Mouse (Mus musculus) adrenal gland, adult (tissue): Measurements from ENCODE around the gene Rreb1.

ENCODE experiments used
- DNase-seq, 2 experiments: peaks; one replicate each; pipeline ENCODE4 v3.0.0; 2022 to 2023; ENCODE audit warnings: low spot score in 1 of 2; ENCODE audit not compliant: inconsistent age in 2 of 2

Rreb1 gene

DNA sequence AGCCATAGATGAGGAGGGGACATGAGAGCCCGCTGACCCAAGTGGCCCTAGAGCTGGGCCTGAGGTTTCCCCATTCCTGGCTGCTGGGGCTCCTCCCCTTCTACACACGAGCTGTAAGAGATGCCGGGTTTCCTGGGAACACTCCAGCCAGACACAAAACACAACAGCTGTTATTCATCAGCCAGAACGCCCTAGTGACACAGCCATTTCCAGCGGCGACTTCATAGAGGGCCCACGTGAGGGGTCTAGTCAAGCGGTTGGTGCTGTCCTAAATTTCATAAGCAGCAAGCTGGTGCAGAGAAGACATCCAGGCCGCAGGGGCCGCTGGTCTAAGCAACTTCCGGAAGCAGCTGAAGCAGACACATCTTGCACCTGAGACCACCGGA is 188.8 kb downstream of the Rreb1 start:
- DNase-seq = no peak

DNA sequence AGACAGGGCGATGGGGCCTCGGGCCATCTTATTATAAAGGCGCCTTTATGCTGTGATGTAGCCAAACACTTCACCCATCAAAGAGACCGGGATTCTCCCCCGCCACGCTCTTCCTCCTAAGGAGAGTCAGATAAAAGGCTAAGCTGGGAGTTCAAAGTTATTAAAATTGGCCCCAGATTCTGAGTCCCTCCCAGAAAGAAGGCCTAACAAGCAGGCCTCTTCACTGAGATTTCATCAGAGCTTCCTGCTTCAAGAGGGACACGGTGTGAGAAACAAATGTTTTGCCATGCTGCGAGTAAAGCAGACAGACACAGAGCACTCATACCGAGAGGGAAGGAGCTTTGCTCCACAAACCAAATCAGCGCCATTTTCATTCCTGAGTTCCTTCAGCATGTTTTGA is 189.4 kb downstream of the Rreb1 start:
- DNase-seq = no peak

DNA sequence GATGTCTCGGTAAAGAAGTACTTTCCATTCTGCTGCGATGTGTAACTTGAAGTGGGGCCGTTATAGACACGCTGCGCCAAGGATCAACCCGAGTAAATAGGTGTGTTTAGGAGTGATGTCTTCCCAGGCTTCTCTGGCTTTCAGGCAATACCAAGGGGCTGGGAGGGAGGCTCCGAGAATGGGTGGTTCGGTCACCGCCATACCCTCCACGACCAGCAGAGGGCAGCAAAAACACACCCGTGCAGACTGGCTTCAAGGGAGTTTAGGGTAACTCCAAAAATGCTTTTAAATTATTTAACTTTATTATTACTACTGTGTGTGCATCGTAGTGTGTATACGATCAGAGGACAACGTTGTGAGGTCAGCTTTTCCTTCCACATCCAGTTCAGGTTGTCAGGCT is 191.1 kb downstream of the Rreb1 start:
- DNase-seq = peak; percentile 80 to 96

DNA sequence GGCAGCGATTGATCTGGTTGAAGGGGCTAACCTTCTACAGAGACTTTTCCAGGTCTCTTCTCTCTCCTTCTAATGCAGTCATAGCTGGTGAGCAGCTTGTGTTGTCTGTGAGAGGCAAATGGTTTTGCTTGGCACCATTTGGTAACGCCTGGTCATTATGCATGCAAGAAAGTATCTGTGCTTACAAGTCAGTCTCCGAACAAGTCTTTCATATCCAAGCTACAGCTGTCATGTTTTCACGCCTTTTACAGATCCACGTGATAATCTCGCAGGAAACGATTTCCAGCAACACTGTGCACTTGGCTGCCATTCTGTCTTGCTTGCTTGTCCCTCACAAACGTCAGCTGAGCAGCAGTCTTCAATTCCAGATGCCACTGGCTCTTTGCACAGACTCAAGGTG is 191.8 kb downstream of the Rreb1 start:
- no peak for DNase-seq

DNA sequence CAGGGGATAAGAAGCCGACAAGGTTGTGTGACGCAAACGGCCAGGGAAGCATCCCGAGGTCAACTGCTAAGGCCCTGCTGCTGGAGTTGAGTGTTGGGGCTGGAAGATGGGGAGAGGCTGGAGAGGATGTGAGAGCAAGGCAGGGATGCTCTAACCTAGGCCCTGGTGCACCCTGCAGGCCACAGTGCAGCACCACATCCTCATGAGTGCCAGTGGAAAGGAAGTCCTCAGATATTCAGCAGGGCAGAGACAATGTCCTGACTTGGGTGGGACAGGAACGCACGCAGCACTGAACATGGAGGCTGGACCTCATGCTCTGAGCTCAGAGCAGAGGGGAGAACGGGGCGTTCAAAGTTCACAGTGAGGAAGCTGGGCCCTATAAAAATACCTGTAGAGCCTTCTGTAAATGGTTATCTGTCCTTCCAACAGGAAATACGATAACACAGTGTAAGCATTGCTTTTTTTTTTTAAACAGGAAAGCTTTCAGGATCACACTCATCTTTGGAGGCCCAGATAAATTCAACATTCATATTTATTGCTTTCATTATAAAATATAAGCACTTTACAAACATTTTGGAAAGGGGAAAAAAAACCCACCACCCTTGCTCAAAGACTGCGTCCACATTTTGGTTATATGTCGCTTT is 192.8 kb downstream of the Rreb1 start:
- no peak for DNase-seq

DNA sequence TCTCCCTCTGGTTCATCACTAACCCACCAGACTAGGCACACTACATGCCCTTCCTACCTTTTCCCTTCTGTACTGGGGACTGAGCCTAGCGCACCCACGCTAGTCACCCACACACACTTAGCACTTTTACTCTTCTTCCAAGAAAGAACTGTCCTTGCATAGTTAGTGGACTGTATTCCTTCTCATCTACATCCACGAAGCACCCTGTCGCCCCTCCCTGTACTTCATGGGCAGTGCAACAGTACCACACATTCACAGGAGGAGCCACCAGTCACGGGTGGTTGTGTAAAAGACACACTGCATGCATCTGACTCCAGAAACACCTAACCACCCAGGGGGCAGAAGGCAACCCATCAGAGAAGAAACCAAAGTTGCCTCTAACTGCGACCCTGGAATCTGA is 195.8 kb downstream of the Rreb1 start:
- DNase-seq = no peak

DNA sequence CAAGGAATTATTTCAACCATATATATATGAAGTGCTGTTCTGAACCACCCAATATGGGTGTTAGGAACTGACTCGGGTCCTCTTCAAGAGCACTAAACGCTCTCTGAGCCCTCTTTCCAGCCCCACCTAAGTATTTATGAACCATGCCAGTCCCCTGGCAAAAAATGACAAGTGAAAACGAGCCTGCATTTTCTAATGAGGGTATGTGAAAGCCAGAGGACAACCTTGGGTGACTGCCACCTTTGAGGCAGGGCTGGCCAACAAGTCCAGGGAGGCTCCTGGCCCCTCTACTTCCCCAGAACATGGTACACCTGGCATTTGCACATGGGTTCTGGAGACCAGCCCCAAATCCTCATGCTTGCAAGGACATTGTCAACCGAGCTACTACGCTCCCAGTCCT is 196.5 kb downstream of the Rreb1 start:
- DNase-seq = no peak

DNA sequence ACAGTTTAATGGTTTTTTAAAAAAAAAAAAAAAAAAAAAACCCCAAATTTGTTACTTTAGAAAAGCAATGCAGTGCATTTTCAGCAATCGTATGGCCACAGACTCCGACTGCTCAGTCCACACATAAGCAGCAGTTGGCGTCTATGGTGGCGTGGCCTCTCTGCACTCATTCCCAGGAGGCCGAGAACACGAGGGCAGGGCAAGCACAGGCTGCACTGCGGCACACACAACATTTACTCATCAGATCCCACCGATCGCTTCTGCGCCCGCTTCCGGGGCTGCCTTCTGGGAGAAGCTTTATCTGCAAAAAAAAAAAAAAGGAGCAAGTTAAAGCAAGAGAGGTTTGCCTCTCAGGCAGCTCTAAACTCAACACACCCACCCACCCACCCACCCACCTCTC is 201.3 kb downstream of the Rreb1 start:
- no peak for DNase-seq

DNA sequence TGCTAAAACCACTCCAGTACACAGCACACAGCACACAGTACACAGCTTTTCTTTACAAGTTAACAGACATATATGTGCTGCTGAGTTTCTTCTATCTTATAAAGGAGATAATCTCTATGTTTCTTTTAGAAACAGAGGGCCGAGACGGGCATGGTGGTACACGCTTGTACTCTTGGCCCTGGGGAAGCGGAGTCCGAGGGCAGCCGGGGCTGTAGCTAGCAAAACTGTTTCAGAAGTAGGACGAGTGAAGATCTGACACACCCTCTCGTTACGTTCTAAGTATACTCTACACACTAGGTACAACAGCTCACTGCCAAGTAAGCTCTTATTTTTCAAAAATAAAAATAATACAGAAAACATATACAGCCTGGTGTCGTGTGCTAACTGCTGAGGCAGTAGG is 202.1 kb downstream of the Rreb1 start:
- no peak for DNase-seq

DNA sequence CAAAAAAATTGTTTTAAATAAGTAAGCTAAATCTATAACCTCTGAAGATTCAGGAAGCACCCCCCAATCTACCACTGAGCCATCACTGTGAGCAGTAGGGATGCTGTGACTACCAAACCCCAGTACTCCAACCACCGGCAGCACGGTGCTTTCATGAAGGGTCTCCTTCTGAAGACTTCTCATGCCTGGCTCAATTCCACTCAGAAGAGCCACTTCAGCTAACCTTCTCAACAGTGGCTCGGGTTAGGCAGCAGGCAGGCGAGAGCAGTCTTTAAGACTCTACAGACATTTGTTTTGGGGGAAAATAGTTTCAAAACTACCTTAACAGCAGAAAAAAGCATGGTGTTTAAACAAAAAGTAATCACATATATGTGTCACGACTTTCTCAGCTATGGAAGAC is 202.9 kb downstream of the Rreb1 start:
- no peak for DNase-seq

DNA sequence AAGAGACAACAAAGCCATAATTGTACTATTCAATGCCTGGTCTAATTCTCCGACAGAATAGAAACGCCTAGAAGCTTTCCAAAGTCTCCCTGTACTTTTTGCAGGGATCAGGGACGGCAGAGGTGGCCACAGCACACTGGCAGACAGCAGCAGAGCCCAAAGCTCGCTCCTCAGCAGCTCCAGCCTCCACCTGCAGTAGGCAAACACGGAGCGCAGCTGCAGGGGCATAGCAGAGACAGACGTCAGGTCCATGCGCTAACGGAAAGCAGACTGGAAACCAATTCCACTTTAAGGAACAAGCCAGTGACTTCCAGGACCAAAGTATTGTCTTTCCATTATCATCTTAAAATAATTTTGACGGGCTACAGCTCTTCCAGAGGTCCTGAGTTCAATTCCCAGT is 208.0 kb downstream of the Rreb1 start:
- DNase-seq = no peak

DNA sequence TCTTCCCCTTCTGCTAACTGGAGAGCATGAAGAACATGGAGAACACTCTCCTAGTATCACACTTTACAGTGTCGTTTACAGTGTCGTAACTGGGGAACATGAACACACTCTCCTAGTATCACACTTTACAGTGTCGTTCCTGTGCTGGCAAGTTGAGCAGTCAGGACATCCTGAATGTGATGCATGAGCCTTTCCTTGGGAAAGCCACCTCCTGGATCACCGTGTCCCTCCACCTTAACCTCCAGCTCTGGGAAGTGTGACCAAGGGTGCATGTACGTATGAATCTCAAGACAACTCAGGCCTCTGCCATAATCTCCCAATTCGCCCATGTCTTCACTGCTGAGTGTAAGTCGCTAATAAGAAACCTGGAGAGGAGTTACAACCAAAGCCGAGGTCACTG is 211.5 kb downstream of the Rreb1 start:
- DNase-seq = no peak

DNA sequence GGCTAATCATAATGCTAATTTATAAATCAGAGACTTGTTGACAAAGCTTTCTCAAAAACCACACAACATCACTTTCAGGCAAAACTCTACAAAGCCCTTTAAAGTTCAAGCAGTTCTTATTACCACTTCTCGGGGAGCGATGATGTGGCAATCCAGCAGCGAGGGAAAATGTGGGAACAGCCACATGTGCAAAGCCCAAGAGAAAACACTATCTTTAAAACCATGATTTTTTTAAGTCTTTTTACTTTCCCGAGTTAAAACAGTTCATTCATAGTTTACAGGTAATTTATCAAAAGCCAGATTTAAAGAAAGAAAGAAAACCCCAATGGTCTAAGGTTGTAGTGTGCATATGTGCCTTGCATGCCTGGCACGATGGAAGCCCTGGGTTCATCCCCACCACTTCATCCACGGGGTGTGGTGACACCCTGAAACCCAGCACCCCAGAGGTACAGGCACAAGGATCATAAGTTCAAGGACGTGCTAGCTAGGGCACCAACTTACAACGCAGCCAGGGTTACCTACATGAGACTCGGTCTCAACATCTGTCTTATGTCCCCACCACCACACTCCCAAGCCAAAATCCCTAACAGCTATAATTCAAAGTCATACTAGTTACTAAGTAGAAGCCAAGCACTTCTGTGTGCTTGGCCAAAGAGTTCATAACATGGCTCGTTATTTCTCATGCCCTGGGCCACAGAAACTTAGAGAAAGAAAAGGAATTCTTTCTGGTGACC is 214.6 kb downstream of the Rreb1 start:
- peak; percentile 18 to 64 for DNase-seq

DNA sequence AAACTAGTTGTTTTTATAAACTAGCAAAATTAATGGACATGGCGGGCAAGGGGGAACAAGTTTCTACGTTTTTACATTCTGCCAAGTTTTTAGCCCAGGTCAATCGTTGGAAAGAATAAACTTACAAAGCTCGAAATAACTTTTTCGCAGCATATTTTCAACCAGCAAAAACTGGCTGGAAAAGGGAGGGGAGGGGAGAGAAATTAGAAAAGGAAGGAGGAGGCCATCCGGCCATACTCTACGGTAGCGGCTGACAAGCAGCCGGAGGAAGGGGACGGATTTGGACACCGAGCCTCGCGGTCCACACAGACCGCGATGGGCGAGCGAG is 215.1 kb downstream of the Rreb1 start:
- peak in 1 of 2 experiments; percentile 76 for DNase-seq

DNA sequence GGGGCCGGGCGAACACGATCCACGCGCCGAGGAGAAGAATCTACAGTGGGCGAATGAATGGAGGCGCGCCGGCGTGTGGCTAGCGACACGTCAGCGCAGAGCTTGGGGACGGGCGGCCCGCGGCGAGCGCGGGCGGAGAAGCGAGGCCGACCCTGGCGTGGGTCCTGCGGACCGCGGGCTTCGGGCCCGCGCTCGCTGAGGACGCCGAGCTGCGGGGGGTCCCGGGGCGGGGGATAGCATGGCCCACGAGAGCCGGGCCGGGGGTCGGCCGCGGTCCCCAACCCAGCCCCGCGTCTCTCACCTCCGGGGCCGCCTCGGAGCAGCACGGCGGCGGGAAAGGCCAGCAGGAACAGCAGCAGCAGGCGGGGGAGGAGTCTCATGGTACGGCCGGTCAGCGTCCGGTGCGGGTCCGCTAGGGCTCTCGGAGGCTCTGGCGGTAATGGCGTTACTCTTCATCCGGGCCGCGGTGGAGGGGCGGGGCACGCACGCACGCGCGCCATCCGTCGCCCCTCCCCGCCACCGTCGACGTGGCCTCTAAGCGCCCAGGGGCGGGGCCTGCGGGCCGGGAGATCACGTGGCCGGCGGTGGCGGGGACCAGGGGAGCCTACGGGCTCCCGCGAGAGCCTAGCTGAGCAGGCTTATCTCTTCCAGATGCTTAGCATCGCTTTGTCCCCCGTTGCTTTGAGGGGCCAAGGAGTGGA is 215.7 kb downstream of the Rreb1 start, which contains the start of gene Ssr1:
Ssr1 (minus strand) TSS at position 514 of the 701 bp plus-strand sequence.
- DNase-seq = peak; percentile 97 to 98

DNA sequence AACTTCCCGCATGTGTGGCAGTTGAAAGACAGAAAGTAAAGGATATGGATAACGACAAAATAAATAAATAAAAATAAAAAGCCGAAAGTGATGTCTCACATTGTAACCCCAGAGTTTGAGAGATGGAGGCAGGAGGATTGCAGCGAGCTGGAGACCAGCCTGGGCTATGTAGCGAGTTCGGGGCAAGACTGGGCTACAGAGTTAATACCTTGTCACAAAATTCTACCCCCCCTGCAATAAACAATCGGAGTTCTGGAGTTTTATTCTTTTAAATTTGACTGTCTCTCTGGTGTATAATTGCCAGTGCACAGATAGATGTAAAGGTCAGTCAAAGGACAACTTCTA is 216.2 kb downstream of the Rreb1 start:
- DNase-seq = no peak

DNA sequence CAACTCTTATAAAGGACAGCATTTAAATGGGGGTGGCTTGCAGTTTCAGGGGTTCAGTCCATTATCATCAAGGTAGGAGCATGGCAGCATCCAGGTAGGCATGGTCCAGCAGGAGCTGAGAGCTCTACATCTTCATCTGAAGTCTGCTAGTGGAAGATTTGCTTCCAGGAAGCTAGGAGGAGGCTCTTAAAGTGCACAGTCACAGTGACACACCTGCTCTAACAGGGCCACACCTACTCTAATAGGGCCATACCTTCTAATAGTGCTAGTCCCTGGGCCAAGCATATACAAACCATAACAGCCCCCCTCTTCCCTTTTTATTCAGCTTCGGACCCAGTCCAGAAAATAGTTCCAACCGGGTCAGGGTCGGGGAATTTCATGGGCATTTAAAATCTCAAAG is 221.5 kb downstream of the Rreb1 start:
- peak in 1 of 2 experiments; percentile 66 for DNase-seq
